Mouse (Mus musculus) heart, postnatal 0 days (tissue): Measurements from ENCODE around the gene Ush1g. TPM values are rescaled to one million over a fixed set of nuclear protein-coding genes. Genes with fewer than 3 reads are reported as not detected.
A peak's percentile ranks its signal among the peaks of the same experiment; 100 is the strongest.

Source experiments
- ATAC-seq: fragments of 200-750 bp; cut with Nextera tagmentation; 2 replicates; pipeline ENCODE4 v1.8.0; 2017; ENCODE audit warnings: low read depth, moderate number of reproducible peaks, moderate library complexity; ENCODE audit not compliant: insufficient read depth
- DNase-seq: peaks from one replicate; pipeline ENCODE4 v3.0.0-alpha.2; 2016; ENCODE audit warnings: low spot score
- H3K27ac ChIP-seq: fragments of 300-500 bp; sonication (generic); 2 replicates; pipeline ENCODE4 v1.5.1; 2014; ENCODE audit warnings: low read depth, mild to moderate bottlenecking
- H3K27me3 ChIP-seq: fragments of 300-500 bp; sonication (generic); 2 replicates; pipeline ENCODE4 v1.6.1; 2014; ENCODE audit warnings: low read length, mixed read lengths; ENCODE audit not compliant: control insufficient read depth, insufficient read depth
- H3K36me3 ChIP-seq: fragments of 300-500 bp; sonication (generic); replicated peaks from 2 replicates; pipeline ENCODE4 v1.6.1; 2014; ENCODE audit warnings: low read length, mixed read lengths; ENCODE audit not compliant: control insufficient read depth, insufficient read depth
- H3K4me1 ChIP-seq: fragments of 300-500 bp; sonication (generic); 2 replicates; pipeline ENCODE4 v1.6.1; 2014; ENCODE audit warnings: antibody characterized with exemption; ENCODE audit not compliant: control insufficient read depth, insufficient read depth
- H3K4me2 ChIP-seq: fragments of 300-500 bp; sonication (generic); 2 replicates; pipeline ENCODE4 v1.6.1; 2014; ENCODE audit warnings: low read depth, mild to moderate bottlenecking, low read length, moderate library complexity
- H3K4me3 ChIP-seq: fragments of 300-500 bp; sonication (generic); 2 replicates; pipeline ENCODE4 v1.5.1; 2014; ENCODE audit warnings: low read depth, low read length
- H3K9ac ChIP-seq: fragments of 300-500 bp; sonication (generic); replicated peaks from 2 replicates; pipeline ENCODE4 v1.6.1; 2014; ENCODE audit warnings: low read depth, low read length, mixed read lengths
- H3K9me3 ChIP-seq: fragments of 300-500 bp; sonication (generic); replicated peaks from 2 replicates; pipeline ENCODE4 v1.6.1; 2016; ENCODE audit warnings: low read length; ENCODE audit not compliant: control insufficient read depth
- CTCF ChIP-seq: IDR thresholded peaks from 2 replicates; pipeline ENCODE4 v1.5.1; 2016; ENCODE audit warnings: antibody characterized with exemption, control low read depth, low read depth
- EP300 ChIP-seq: IDR thresholded peaks from 2 replicates; pipeline ENCODE4 v1.6.1; 2016; ENCODE audit warnings: antibody characterized with exemption, low read depth
- WGBS: fragments of 180-500 bp; shearing (Covaris S2); extraction: QIAGEN DNeasy Blood & Tissue Kit; methylation state at CpG from one replicate; pipeline ENCODE4 v1.1.7; 2014; 5-methylcytosine and 5-hydroxymethylcytosine counted together
- polyA plus RNA-seq: library from polyadenylated mRNA; unstranded; fragments of >200 nt; fragmentation: Nextera tagmentation; extraction: Ambion mirVana; gene quantifications from 2 replicates; pipeline ENCODE4 v1.2.1, GENCODE M21; 2015
- total RNA-seq: library from RNA; depleted of rRNA; stranded (reverse); fragments of >200 nt; gene quantifications from 2 replicates; pipeline ENCODE4 v1.2.3, GENCODE M21; 2014; ENCODE audit warnings: low replicate concordance

The Ush1g gene
- total and polyA plus RNA-seq, 2 experiments from 2014 or later, result 0.03 TPM; not detected in 1

- Histone ChIP-seq H3K4me2 (peak overlapping the region; percentile 72; the same call in 1 of the 2 replicates), H3K27ac (no peak overlapping the region), H3K4me1 (peaks cover 13% of the 10 kb centered on the region), H3K36me3 (no peaks in the 10 kb centered on the region), H3K4me3 (no peak overlapping the region), H3K9me3 (no peaks in the 10 kb centered on the region), H3K9ac (no peak overlapping the region), H3K27me3 (no peaks in the 10 kb centered on the region)
- DNase-seq (no peak), ATAC-seq (no peak)
- TF ChIP-seq EP300, result no peak
- TF ChIP-seq CTCF, result no peak
- WGBS, result 67% methylated on average over 6 of the region's 6 CpGs
Measured at GRCm38 (mm10) chr11:115278176-115278575, 43.7 kb downstream of the Ush1g start.

- no peaks in the 10 kb centered on the region for H3K9me3 ChIP-seq
- WGBS, result 15% methylated on average over 7 of the region's 7 CpGs
Measured at GRCm38 (mm10) chr11:115277604-115277975, 44.3 kb downstream of the Ush1g start.

GRCm38 (mm10) chr11:115276780-115277603, 44.8 kb downstream of the Ush1g start, which contains the start of gene Fdxr:
Gene Fdxr (minus strand): TSS chr11:115277050.
- Histone ChIP-seq H3K36me3 (no peaks in the 10 kb centered on the region), H3K4me3 (peak within 1 kb of the TSS; percentile 65), H3K27me3 (no peaks in the 10 kb centered on the region), H3K9me3 (no peaks in the 10 kb centered on the region), H3K4me2 (peak within 1 kb of the TSS; percentile 84), H3K9ac (peak within 1 kb of the TSS; percentile 57), H3K4me1 (peaks cover 13% of the 10 kb centered on the region), H3K27ac (peak within 1 kb of the TSS; percentile 89)
- ATAC-seq (peak; percentile 95), DNase-seq (peak; percentile 100)
- TF ChIP-seq CTCF (no peak), EP300 (0 out of 2 replicates have a peak, but pooled peaks have one; percentile 74)
- whole genome bisulfite sequencing, result under 1% methylated on average over 42 of the region's 42 CpGs

More at GRCm38 (mm10) chr11:115277604-115277975, 44.3 kb downstream of the Ush1g start:
- Histone ChIP-seq H3K9ac (peak overlapping the region; percentile 57), H3K4me1 (peaks cover 13% of the 10 kb centered on the region), H3K27me3 (no peaks in the 10 kb centered on the region), H3K36me3 (no peaks in the 10 kb centered on the region), H3K4me2 (peak overlapping the region; percentile 72), H3K27ac (peak overlapping the region; percentile 89), H3K4me3 (peak overlapping the region; percentile 65)
- TF ChIP-seq CTCF (no peak), EP300 (no peak)
- DNase-seq (no peak), ATAC-seq (no peak)

GRCm38 (mm10) chr11:115275954-115276353, 45.9 kb downstream of the Ush1g start:
- H3K27ac ChIP-seq, result no peak overlapping the region
- no peaks in the 10 kb centered on the region for H3K27me3 ChIP-seq
- H3K4me3 ChIP-seq, result peak overlapping the region; percentile 65; the same call in 1 of the 2 replicates
- peaks cover 13% of the 10 kb centered on the region for H3K4me1 ChIP-seq
- H3K4me2 ChIP-seq, result peak overlapping the region; percentile 84
- WGBS, result 68% methylated on average over 3 of the region's 3 CpGs
- peak overlapping the region; percentile 49; the same call in 1 of the 2 replicates for H3K9ac ChIP-seq
- H3K9me3 ChIP-seq, result no peaks in the 10 kb centered on the region
- TF ChIP-seq CTCF (no peak), EP300 (no peak)
- no peaks in the 10 kb centered on the region for H3K36me3 ChIP-seq
- no peak for ATAC-seq
- no peak for DNase-seq

- no peak for TF ChIP-seq CTCF
- no peak for TF ChIP-seq EP300
- Histone ChIP-seq H3K27me3 (no peaks in the 10 kb centered on the region), H3K9ac (no peak overlapping the region), H3K4me3 (no peak overlapping the region), H3K9me3 (no peaks in the 10 kb centered on the region), H3K27ac (no peak overlapping the region), H3K4me1 (peaks cover 13% of the 10 kb centered on the region), H3K4me2 (no peak overlapping the region), H3K36me3 (no peaks in the 10 kb centered on the region)
- DNase-seq, result no peak
- 69% methylated on average over 6 of the region's 6 CpGs for WGBS
- no peak for ATAC-seq
Measured at GRCm38 (mm10) chr11:115275509-115275908, 46.3 kb downstream of the Ush1g start.
